Mouse (Mus musculus): Measurements from ENCODE around the gene Mdh1. TPM values are rescaled to one million over a fixed set of nuclear protein-coding genes. Genes with fewer than 3 reads are reported as not detected.
"Not testable (repeated sequence)": the region's sequence is repeated elsewhere in the genome, so short reads cannot be mapped to it uniquely, and the experiment has no call there.

Mdh1 gene
- polyA plus RNA-seq, 1 experiment from 2014 or later = 709 TPM

DNA sequence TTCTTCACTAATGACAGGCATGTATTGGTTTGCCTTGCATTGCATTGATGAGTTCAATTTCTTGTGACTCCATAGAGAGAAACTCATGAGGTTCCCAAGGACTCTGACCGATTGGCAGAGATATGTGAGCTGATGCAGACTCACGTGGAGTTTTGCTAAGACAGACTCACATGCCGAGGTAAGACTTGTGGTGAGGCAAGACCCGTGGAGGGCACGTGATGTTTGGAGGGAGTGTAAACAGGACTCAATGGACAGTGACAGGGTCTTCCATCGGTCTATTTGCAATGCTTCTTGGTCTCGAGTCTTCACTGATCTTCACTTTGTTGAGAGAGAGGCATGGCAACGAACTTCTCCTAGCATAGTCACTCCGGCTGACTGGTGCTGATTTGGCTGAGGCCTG is 54.4 kb downstream of the Mdh1 start:
- Histone ChIP-seq H3K9ac (ENCODE audit: low read depth, low read length) (no peak overlapping the region), H3K4me2 (ENCODE audit: low read depth, low read length) (no peak overlapping the region), H3K27ac (ENCODE audit: low read length) (no peak overlapping the region), H3K4me1 (ENCODE audit: control insufficient read depth, insufficient read depth, low read length) (no peaks in the 10 kb centered on the region), H3K36me3 (ENCODE audit: control insufficient read depth, insufficient read depth, low read length) (no peaks in the 10 kb centered on the region), H3K9me3 (ENCODE audit: control insufficient read depth, low read length) (no peaks in the 10 kb centered on the region), H3K4me3 (ENCODE audit: low read length) (no peak overlapping the region), H3K27me3 (replicated peaks; ENCODE audit: control insufficient read depth, insufficient read depth, low read length) (no peaks in the 10 kb centered on the region)
- WGBS = 87% methylated on average over 9 of the region's 9 CpGs
- no peak for ATAC-seq

DNA sequence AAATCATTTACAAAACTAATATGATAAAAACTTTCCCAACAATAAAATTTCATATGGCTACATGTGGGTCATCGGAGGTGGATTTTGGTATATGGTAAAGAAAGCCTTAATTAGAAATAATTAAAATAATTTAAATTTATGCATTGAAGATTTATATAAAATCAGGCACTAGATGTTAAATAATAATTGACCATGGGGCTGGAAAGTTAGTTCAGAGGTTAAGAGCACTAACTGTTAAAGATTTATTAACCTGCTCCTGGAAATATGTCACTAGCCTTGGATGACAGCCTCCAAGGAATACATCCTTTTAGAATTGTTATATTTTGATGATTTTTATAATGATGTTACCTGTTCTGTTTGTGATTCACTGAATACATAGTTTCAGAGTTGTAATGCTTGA is 55.8 kb downstream of the Mdh1 start:
- H3K9ac ChIP-seq (ENCODE audit: low read depth, low read length); H3K4me2 ChIP-seq (ENCODE audit: low read depth, low read length); H3K36me3 ChIP-seq (ENCODE audit: control insufficient read depth, insufficient read depth, low read length); H3K4me3 ChIP-seq (ENCODE audit: low read length); ATAC-seq; H3K9me3 ChIP-seq (ENCODE audit: control insufficient read depth, low read length); H3K27me3 ChIP-seq (replicated peaks; ENCODE audit: control insufficient read depth, insufficient read depth, low read length); H3K4me1 ChIP-seq (ENCODE audit: control insufficient read depth, insufficient read depth, low read length); H3K27ac ChIP-seq (ENCODE audit: low read length): not testable (repeated sequence)
- 90% methylated on average over 1 of the region's 1 CpGs for WGBS

DNA sequence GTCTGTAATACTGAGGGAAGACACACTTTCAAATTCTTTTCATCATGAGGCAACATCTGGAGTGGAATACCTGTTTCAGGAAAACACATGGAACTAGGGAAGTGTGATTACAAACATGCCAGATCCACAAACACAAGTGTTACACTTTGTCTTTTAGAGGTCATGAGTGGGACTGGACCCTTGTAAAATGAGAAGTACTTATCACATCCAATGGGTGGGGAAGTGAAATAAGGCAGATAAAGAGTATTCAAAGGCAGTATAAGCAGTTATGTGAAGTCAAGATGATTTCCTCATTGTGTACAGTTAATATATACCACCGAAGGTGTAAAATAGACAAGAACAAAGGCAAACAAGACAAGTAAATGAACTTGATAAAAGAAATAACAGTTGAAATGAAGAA is 61.6 kb downstream of the Mdh1 start:
- H3K4me3 ChIP-seq (ENCODE audit: low read length); H3K4me2 ChIP-seq (ENCODE audit: low read depth, low read length); H3K36me3 ChIP-seq (ENCODE audit: control insufficient read depth, insufficient read depth, low read length); ATAC-seq; H3K27me3 ChIP-seq (replicated peaks; ENCODE audit: control insufficient read depth, insufficient read depth, low read length); H3K9ac ChIP-seq (ENCODE audit: low read depth, low read length); H3K9me3 ChIP-seq (ENCODE audit: control insufficient read depth, low read length); H3K27ac ChIP-seq (ENCODE audit: low read length); H3K4me1 ChIP-seq (ENCODE audit: control insufficient read depth, insufficient read depth, low read length): not testable (repeated sequence)
- 87% methylated on average over 1 of the region's 1 CpGs for WGBS

DNA sequence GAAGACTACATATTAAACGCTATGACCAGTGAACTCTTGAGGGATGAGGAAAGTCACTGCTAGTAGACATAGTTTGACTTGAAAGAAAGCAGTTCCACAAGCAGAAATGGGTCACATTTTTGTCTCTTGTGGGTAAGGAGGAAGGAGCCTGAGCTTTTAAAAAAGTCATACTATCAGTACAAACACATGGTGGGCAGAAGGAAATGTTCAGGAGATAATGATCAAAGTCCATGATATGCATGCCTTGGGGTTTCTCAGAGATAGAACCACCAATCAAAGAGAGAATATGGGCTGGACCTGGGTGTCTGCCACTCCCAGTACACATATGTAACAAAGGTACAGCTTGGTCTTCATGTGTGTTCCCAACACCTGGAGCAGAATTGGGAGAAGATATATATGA is 63.5 kb downstream of the Mdh1 start:
- H3K9ac ChIP-seq (ENCODE audit: low read depth, low read length); H3K27ac ChIP-seq (ENCODE audit: low read length); H3K27me3 ChIP-seq (replicated peaks; ENCODE audit: control insufficient read depth, insufficient read depth, low read length); H3K36me3 ChIP-seq (ENCODE audit: control insufficient read depth, insufficient read depth, low read length); ATAC-seq; H3K4me3 ChIP-seq (ENCODE audit: low read length); H3K4me1 ChIP-seq (ENCODE audit: control insufficient read depth, insufficient read depth, low read length); H3K4me2 ChIP-seq (ENCODE audit: low read depth, low read length); H3K9me3 ChIP-seq (ENCODE audit: control insufficient read depth, low read length): not testable (repeated sequence)
- 62% methylated on average over 1 of the region's 1 CpGs for WGBS

DNA sequence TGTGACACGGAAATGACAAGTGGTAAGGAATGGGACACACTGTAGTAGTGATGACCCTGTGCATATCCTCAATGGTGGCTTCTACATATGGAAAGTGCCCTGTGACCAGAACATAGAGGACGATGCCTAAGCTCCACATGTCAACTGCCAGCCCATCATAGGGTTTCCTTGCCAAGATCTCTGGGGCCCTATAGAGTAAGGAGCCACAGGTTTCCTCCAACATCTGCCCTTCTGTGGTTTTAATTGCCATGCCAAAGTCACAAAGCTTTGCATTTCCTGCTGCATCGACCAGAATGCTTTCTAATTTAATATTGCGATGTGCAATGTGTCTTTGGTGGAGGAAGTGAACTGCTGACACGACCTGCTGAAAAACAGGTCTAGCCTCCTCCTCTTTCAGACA is 65.1 kb downstream of the Mdh1 start:
- not testable (repeated sequence) for H3K4me3 ChIP-seq (ENCODE audit: low read length); H3K27ac ChIP-seq (ENCODE audit: low read length); H3K27me3 ChIP-seq (replicated peaks; ENCODE audit: control insufficient read depth, insufficient read depth, low read length); H3K4me1 ChIP-seq (ENCODE audit: control insufficient read depth, insufficient read depth, low read length); ATAC-seq; H3K4me2 ChIP-seq (ENCODE audit: low read depth, low read length); H3K36me3 ChIP-seq (ENCODE audit: control insufficient read depth, insufficient read depth, low read length); H3K9ac ChIP-seq (ENCODE audit: low read depth, low read length); H3K9me3 ChIP-seq (ENCODE audit: control insufficient read depth, low read length)
- WGBS = 80% methylated on average over 5 of the region's 5 CpGs

Small RNA genes within 50 kb of the gene (microRNA-seq; reads per million reads assigned to microRNA genes)
- gene Gm22990 = not detected

Other genes with a start within 250 kb of the Mdh1 start
- gene Ugp2, start 201.2 kb downstream of the Mdh1 start, polyA plus RNA-seq (2015; fragmentation: Nextera tagmentation; extraction: Ambion mirVana) = 122 and 130 TPM in 2 replicates
- 4.4 and 5.7 TPM in 2 replicates for gene Wdpcp, start 132 bp downstream of the Mdh1 start, polyA plus RNA-seq (2015; fragmentation: Nextera tagmentation; extraction: Ambion mirVana)